Mouse (Mus musculus) lung, embryonic 15.5 days (tissue): ENCODE results near the gene Gm44965. TPM values are rescaled to one million over a fixed set of nuclear protein-coding genes. Genes with fewer than 3 reads are reported as not detected.

Source experiments
- ATAC-seq: fragments of 200-750 bp; cut with Nextera tagmentation; 2 replicates; pipeline ENCODE4 v1.8.0; 2017; ENCODE audit warnings: moderate number of reproducible peaks, borderline replicate concordance; ENCODE audit not compliant: low FRiP score, low TSS enrichment; ENCODE audit errors: extremely low read depth
- H3K27ac ChIP-seq: fragments of 300-500 bp; sonication (generic); 2 replicates; pipeline ENCODE4 v1.5.1; 2015; ENCODE audit warnings: moderate library complexity, mild to moderate bottlenecking, inconsistent platforms
- H3K27me3 ChIP-seq: fragments of 300-500 bp; sonication (generic); 2 replicates; pipeline ENCODE4 v1.6.1; 2015; ENCODE audit warnings: inconsistent platforms
- H3K36me3 ChIP-seq: fragments of 300-500 bp; sonication (generic); 2 replicates; pipeline ENCODE4 v1.6.1; 2015; ENCODE audit warnings: inconsistent platforms
- H3K4me1 ChIP-seq: fragments of 300-500 bp; sonication (generic); 2 replicates; pipeline ENCODE4 v1.6.1; 2015; ENCODE audit warnings: inconsistent platforms
- H3K4me2 ChIP-seq: fragments of 300-500 bp; sonication (generic); 2 replicates; pipeline ENCODE4 v1.6.1; 2015; ENCODE audit warnings: inconsistent platforms, mild to moderate bottlenecking, moderate library complexity
- H3K4me3 ChIP-seq: fragments of 300-500 bp; sonication (generic); 2 replicates; pipeline ENCODE4 v1.5.1; 2015; ENCODE audit warnings: mild to moderate bottlenecking, inconsistent platforms
- H3K9ac ChIP-seq: fragments of 300-500 bp; sonication (generic); 2 replicates; pipeline ENCODE4 v1.6.1; 2015; ENCODE audit warnings: inconsistent platforms
- H3K9me3 ChIP-seq: fragments of 300-500 bp; sonication (generic); 2 replicates; pipeline ENCODE4 v1.6.1; 2016; ENCODE audit warnings: inconsistent platforms
- WGBS: fragments of 180-500 bp; shearing (Covaris S2); methylation state at CpG from one replicate; pipeline ENCODE4 v1.1.7; 2015; 5-methylcytosine and 5-hydroxymethylcytosine counted together
- polyA plus RNA-seq: library from polyadenylated mRNA; unstranded; fragments of >200 nt; fragmentation: Nextera tagmentation; extraction: Ambion mirVana; gene quantifications from 2 replicates; pipeline ENCODE4 v1.2.1, GENCODE M21; 2015

The Gm44965 gene
- polyA plus RNA-seq, 1 experiment from 2014 or later: not detected

DNA sequence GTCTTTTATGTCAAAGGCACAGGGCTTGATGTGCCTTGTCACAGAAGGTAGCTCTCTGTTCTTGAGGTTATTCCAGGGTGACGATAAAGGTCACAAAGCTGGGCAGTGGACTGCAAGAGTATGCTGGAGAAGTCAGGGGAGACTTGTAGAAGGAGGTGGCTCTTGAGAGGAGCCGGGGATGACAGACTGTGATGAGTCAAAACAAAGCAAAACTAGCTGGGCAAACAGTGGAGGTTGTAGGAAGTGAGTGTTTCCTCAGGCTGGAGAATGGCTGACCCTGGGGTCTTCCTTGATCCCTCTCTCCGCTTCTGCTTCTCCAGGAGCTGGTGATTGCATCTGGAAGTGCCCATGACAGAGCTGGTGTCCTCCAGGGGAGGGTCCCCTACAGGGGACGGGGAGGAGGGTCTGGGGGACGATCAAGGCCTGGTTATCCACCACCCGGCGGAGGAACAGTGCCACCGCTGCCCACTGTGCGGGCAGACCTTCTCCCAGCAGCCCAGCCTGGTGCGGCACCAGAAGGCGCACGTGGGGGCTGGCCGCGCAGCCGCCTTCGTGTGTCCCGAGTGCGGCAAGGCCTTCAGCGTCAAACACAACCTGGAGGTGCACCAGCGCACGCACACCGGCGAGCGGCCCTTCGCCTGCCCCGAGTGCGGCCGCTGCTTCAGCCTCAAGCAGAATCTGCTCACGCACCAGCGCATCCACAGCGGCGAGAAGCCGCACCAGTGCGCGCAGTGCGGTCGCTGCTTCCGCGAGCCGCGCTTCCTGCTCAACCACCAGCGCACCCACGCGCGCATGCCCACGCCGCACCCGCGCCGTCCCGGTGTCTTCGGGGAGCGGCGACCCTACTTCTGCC, 35.3 kb downstream of the Gm44965 start:
- 10% methylated on average over 54 of the region's 54 CpGs for WGBS
- no peaks in the 10 kb centered on the region for H3K36me3 ChIP-seq

GRCm38 (mm10) chr6:48629661-48630034, 35.9 kb downstream of the Gm44965 start:
- peak; percentile 15; the same call in 1 of the 2 replicates for ATAC-seq
- 20% methylated on average over 13 of the region's 13 CpGs for WGBS
- no peak overlapping the region for H3K9ac ChIP-seq

More for the DNA sequence above, 35.3 kb downstream of the Gm44965 start:
- Histone ChIP-seq H3K4me2 (peak overlapping the region; percentile 88), H3K4me1 (peaks cover 16% of the 10 kb centered on the region), H3K27ac (no peak overlapping the region), H3K27me3 (peaks cover 42% of the 10 kb centered on the region), H3K9ac (no peak overlapping the region), H3K9me3 (no peaks in the 10 kb centered on the region), H3K4me3 (peak overlapping the region; percentile 42)
- peak; percentile 53; the same call in 1 of the 2 replicates for ATAC-seq

GRCm38 (mm10) chr6:48630831-48631230, 37.1 kb downstream of the Gm44965 start:
- Histone ChIP-seq H3K4me3 (no peak overlapping the region), H3K9ac (no peak overlapping the region), H3K4me2 (no peak overlapping the region), H3K27ac (no peak overlapping the region), H3K4me1 (peaks cover 16% of the 10 kb centered on the region), H3K9me3 (no peaks in the 10 kb centered on the region), H3K27me3 (peaks cover 36% of the 10 kb centered on the region), H3K36me3 (no peaks in the 10 kb centered on the region)
- ATAC-seq: no peak
- WGBS: 82% methylated on average over 8 of the region's 8 CpGs

More at GRCm38 (mm10) chr6:48629661-48630034, 35.9 kb downstream of the Gm44965 start:
- Histone ChIP-seq H3K4me1 (peaks cover 16% of the 10 kb centered on the region), H3K36me3 (no peaks in the 10 kb centered on the region), H3K4me3 (peak overlapping the region; percentile 42), H3K9me3 (no peaks in the 10 kb centered on the region), H3K27ac (no peak overlapping the region), H3K27me3 (peaks cover 42% of the 10 kb centered on the region), H3K4me2 (peak overlapping the region; percentile 88)

DNA sequence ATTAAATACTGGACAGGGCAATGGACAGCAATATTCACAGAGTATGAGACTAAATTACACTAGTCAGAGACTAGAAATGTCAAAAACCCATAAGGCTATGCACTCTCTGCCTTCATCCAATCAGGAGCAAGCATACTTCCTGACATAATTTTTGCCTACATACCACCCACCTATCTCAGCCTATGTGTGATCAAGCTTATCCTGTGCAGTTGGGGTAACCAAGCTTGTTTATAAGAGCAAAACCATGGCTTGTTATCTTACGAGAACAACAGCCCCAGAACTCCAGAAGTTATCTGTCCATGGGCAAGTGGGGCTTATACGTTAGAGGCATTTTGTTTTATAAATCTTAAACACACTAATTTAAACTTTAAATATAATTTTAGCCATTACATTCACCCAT, 41.4 kb downstream of the Gm44965 start:
- Histone ChIP-seq H3K4me2 (no peak overlapping the region), H3K27me3 (no peaks in the 10 kb centered on the region), H3K4me1 (no peaks in the 10 kb centered on the region), H3K36me3 (no peaks in the 10 kb centered on the region), H3K9ac (no peak overlapping the region), H3K4me3 (no peak overlapping the region), H3K27ac (no peak overlapping the region), H3K9me3 (no peaks in the 10 kb centered on the region)
- ATAC-seq: no peak
- 66% methylated on average over 2 of the region's 2 CpGs for WGBS

DNA sequence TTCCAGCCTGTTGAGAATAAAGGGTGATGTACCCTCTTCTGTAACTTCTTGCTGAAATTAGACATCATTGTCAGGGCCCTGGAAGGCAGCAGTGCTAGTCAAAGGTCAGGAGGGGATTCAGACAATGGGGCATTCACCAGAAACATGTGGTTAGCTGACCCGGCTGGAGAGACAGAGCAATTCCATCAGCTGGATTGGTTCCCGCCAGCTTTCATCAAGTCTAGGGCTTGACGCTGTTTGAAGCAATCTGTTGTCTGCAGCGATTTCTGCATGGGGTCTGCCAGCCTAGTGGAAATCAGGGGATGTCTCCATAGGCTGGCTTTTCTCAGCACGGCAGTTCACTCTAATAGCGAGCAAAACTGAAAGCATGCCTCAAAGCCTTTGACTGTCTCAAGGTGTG, 42.8 kb downstream of the Gm44965 start:
- Histone ChIP-seq H3K36me3 (no peaks in the 10 kb centered on the region), H3K4me1 (no peaks in the 10 kb centered on the region), H3K27me3 (no peaks in the 10 kb centered on the region), H3K9ac (no peak overlapping the region), H3K4me3 (no peak overlapping the region), H3K4me2 (no peak overlapping the region), H3K9me3 (no peaks in the 10 kb centered on the region), H3K27ac (no peak overlapping the region)
- 61% methylated on average over 6 of the region's 6 CpGs for WGBS
- ATAC-seq: no peak

DNA sequence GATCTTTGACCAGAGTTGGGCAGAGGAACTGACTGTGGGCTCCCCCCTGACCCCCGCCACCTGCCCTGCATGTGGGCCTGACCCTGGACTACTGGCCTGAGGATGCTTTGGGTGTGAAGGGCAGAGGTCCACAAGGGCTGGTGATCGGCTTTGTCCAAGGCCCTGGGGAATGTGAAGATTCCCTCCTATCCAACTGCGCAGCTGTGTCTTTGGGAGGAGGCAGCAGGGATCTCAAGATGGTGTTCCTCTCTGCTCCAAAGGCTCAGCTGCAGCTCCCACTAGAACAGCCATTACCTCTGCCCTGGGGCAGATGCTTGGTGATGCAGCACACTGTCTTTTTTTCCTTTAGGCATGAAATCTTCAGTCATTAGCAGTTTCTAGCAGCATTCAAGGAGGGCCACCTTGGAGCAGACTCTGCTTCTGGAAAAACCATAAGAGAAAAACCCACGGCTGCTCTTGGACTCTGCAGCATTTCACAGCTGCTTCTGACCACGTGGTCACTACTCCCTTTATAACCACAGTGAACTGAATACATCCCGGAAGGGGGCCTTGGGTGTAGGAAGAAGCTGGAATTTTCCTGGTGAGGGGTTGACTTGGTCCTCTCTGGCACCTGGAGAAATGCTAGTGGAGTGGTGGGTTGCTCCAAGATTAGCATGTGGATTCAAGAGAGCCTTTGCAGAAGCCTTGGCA, 44.2 kb downstream of the Gm44965 start:
- Histone ChIP-seq H3K4me3 (no peak overlapping the region), H3K9ac (no peak overlapping the region), H3K27me3 (no peaks in the 10 kb centered on the region), H3K27ac (no peak overlapping the region), H3K36me3 (no peaks in the 10 kb centered on the region), H3K4me2 (no peak overlapping the region), H3K4me1 (no peaks in the 10 kb centered on the region), H3K9me3 (no peaks in the 10 kb centered on the region)
- 61% methylated on average over 6 of the region's 6 CpGs for WGBS
- no peak for ATAC-seq

DNA sequence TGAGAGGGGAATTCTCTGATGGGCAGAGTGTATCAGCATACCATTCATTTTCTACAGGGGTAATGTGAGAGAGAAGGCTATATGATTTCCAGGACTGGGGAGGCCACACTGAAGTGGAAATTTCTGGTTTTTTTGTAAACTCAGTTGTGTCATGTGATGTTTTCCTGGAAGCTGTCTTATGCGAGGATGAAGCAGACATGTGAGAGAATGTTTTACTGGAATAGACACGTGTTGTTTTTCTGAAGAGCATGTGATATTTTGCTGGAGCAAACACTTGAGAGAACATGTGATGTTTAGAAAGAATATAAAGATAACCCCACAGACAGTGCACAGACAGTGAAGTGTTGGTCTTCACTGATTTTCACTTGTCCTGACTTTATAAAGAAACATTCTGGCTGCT, 44.8 kb downstream of the Gm44965 start:
- ATAC-seq: no peak
- H3K27me3 ChIP-seq: no peaks in the 10 kb centered on the region
- H3K4me1 ChIP-seq: no peaks in the 10 kb centered on the region
- no peak overlapping the region for H3K4me3 ChIP-seq
- WGBS: 65% methylated on average over 2 of the region's 2 CpGs
- H3K9ac ChIP-seq: no peak overlapping the region
- no peak overlapping the region for H3K4me2 ChIP-seq
- no peaks in the 10 kb centered on the region for H3K9me3 ChIP-seq
- no peak overlapping the region for H3K27ac ChIP-seq
- no peaks in the 10 kb centered on the region for H3K36me3 ChIP-seq

- no peak overlapping the region for H3K9ac ChIP-seq
- no peaks in the 10 kb centered on the region for H3K9me3 ChIP-seq
- no peak overlapping the region for H3K4me3 ChIP-seq
- H3K27me3 ChIP-seq: no peaks in the 10 kb centered on the region
- 0 out of 2 replicates have a peak, but pooled peaks cover 4% of the 10 kb centered on the region for H3K4me1 ChIP-seq
- no peak overlapping the region for H3K27ac ChIP-seq
- no peak overlapping the region for H3K4me2 ChIP-seq
- WGBS: 54% methylated on average over 6 of the region's 6 CpGs
- no peaks in the 10 kb centered on the region for H3K36me3 ChIP-seq
- no peak for ATAC-seq
Measured at GRCm38 (mm10) chr6:48641391-48641790, 47.6 kb downstream of the Gm44965 start.

GRCm38 (mm10) chr6:48642764-48643292, 49.1 kb downstream of the Gm44965 start:
- Histone ChIP-seq H3K36me3 (no peaks in the 10 kb centered on the region), H3K4me3 (no peak overlapping the region), H3K4me2 (no peak overlapping the region), H3K27me3 (no peaks in the 10 kb centered on the region), H3K27ac (no peak overlapping the region), H3K9ac (no peak overlapping the region), H3K9me3 (no peaks in the 10 kb centered on the region), H3K4me1 (0 out of 2 replicates have a peak, but pooled peaks cover 4% of the 10 kb centered on the region)
- no peak for ATAC-seq
- 18% methylated on average over 4 of the region's 4 CpGs for WGBS

DNA sequence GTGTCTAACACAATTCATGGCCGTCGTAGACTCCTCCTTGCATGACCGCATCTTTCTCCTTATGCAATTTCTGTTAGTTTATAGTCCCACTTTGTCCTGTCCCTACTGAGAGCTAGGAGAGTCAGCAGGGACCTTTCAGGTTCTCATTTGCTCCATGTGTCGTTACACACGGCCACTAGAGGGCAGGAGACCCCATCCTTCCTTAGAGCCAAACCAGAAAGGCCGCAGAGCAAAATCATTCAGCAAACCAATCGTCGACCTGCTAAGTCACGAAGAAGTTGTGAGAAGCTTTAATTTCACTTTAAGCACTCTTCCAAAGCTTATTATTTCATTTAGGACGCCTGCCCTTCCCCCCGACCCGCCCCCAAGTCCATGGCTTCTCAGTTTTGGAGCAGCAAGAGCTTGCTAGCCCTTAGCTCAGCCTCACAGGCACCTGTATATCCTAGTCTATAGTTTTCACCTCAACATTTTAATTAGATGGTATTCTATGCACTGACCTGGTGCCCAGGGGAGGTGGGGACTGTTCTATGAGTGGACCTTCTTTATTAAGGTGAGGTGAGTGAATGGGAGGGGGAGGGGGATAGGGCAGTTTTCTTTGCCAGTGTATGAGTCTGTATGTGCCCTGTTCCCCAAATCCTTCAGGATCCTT, 52.0 kb downstream of the Gm44965 start:
- Histone ChIP-seq H3K4me3 (no peak overlapping the region), H3K36me3 (no peaks in the 10 kb centered on the region), H3K4me2 (no peak overlapping the region), H3K9ac (no peak overlapping the region), H3K4me1 (0 out of 2 replicates have a peak, but pooled peaks cover 4% of the 10 kb centered on the region), H3K9me3 (no peaks in the 10 kb centered on the region), H3K27me3 (no peaks in the 10 kb centered on the region), H3K27ac (no peak overlapping the region)
- ATAC-seq: no peak
- 11% methylated on average over 12 of the region's 12 CpGs for WGBS

GRCm38 (mm10) chr6:48646309-48646690, 52.6 kb downstream of the Gm44965 start:
- no peak overlapping the region for H3K4me2 ChIP-seq

More at GRCm38 (mm10) chr6:48646309-48646690, 52.6 kb downstream of the Gm44965 start:
- no peaks in the 10 kb centered on the region for H3K27me3 ChIP-seq
- ATAC-seq: no peak
- no peaks in the 10 kb centered on the region for H3K36me3 ChIP-seq
- 78% methylated on average over 4 of the region's 4 CpGs for WGBS
- H3K27ac ChIP-seq: no peak overlapping the region
- H3K9ac ChIP-seq: no peak overlapping the region
- H3K9me3 ChIP-seq: no peaks in the 10 kb centered on the region
- 0 out of 2 replicates have a peak, but pooled peaks cover 4% of the 10 kb centered on the region for H3K4me1 ChIP-seq
- no peak overlapping the region for H3K4me3 ChIP-seq
